In the genomic region with DNA sequence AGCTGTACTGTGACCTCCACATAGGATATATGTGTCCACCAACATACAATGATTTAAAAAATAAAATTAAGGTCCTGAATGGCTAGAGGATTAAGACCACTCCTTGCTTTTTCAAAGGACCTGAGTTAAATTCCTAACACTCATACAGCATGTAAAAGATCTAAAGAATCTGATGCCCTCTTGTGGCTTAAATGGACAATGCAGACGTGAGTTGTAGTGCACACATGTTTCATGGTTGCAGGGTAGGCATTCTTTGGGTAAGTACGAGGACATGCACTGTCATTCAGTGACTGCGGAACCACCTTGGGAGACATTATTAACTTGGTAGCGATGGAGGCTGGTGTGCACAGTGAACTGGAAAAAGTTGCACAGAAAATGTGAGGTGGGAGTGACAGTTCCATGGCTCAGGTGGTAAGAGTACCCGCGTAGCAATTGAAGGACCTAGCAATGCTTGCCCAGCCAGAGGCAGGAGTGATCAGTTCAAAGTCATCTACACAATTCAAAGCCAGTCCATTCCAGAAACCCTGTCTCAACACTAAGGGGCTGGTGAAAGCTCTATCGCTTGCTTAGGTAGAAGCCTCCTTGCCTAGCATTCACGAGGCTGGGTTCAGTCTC, we compare ENCODE assay signal across 8 mouse cellular contexts. TPM values are rescaled to one million over a fixed set of nuclear protein-coding genes. Genes with fewer than 3 reads are reported as not detected.
A peak's percentile ranks its signal among the peaks of the same experiment; 100 is the strongest.
DNase-seq lines count a peak whose midpoint lies in the region; ATAC-seq and TF ChIP-seq lines count a peak whose summit lies in the region.

No protein-coding gene starts in this region.

- H3K9ac ChIP-seq in midbrain, embryonic 14.5 days (replicated peaks; ENCODE audit: low read length): no peak overlapping the region
- no peak overlapping the region for H3K9ac ChIP-seq in midbrain, embryonic 13.5 days (replicated peaks)
- no peak overlapping the region for H3K9ac ChIP-seq in intestine, embryonic 15.5 days

- TF ChIP-seq CTCF in cerebellum, adult 2 months (IDR thresholded peaks at IDR 0.05; ENCODE audit: borderline replicate concordance, insufficient read depth, low read depth, low read length): peak; percentile 49; the same call in 1 of the 2 replicates

- 60% methylated on average over 8 of the region's 8 CpGs for WGBS in cerebellum, adult 2 months
- WGBS in midbrain, embryonic 14.5 days: 66% methylated on average over 8 of the region's 8 CpGs
- 65% methylated on average over 8 of the region's 8 CpGs for WGBS in midbrain, embryonic 13.5 days
- WGBS in intestine, embryonic 15.5 days: 59% methylated on average over 8 of the region's 8 CpGs

- no peak overlapping the region for H3K4me3 ChIP-seq in cerebellum, adult 2 months (replicated peaks; ENCODE audit: insufficient read depth, low read depth, low read length)
- no peak overlapping the region for H3K4me3 ChIP-seq in midbrain, embryonic 14.5 days (replicated peaks; ENCODE audit: low read depth, low read length)
- H3K4me3 ChIP-seq in midbrain, embryonic 13.5 days (replicated peaks): no peak overlapping the region
- no peak overlapping the region for H3K4me3 ChIP-seq in intestine, embryonic 15.5 days (replicated peaks)

- TF ChIP-seq POLR2A in cerebellum, adult 2 months (IDR thresholded peaks at IDR 0.05; ENCODE audit: borderline replicate concordance, insufficient read depth, low read length): no peak

- no peaks in the 10 kb centered on the region for H3K4me1 ChIP-seq in cerebellum, adult 2 months (ENCODE audit: control insufficient read depth, insufficient read depth, low read length)
- H3K4me1 ChIP-seq in midbrain, embryonic 14.5 days (ENCODE audit: control insufficient read depth, insufficient read depth, low read length): no peaks in the 10 kb centered on the region
- H3K4me1 ChIP-seq in midbrain, embryonic 13.5 days (replicated peaks): no peaks in the 10 kb centered on the region
- 0 out of 2 replicates have a peak, but pooled peaks cover 3% of the 10 kb centered on the region for H3K4me1 ChIP-seq in intestine, embryonic 15.5 days (replicated peaks)

- H3K9me3 ChIP-seq in midbrain, embryonic 14.5 days (ENCODE audit: control insufficient read depth, low read length): no peaks in the 10 kb centered on the region
- no peaks in the 10 kb centered on the region for H3K9me3 ChIP-seq in midbrain, embryonic 13.5 days
- no peaks in the 10 kb centered on the region for H3K9me3 ChIP-seq in intestine, embryonic 15.5 days

- no peak overlapping the region for H3K4me2 ChIP-seq in midbrain, embryonic 14.5 days (ENCODE audit: low read length)
- no peak overlapping the region for H3K4me2 ChIP-seq in midbrain, embryonic 13.5 days (replicated peaks)
- H3K4me2 ChIP-seq in intestine, embryonic 15.5 days (replicated peaks): no peak overlapping the region

- ATAC-seq in midbrain, embryonic 14.5 days (ENCODE audit: low FRiP score, low TSS enrichment): peak; percentile 46; the same call in 1 of the 2 replicates
- no peak for ATAC-seq in midbrain, embryonic 13.5 days
- ATAC-seq in intestine, embryonic 15.5 days: peak; percentile 50; the same call in 1 of the 2 replicates

- DNase-seq in cerebellum, adult 2 months: no peak
- no peak for DNase-seq in cerebellum, adult 11-12 months
- peak; percentile 85 for DNase-seq in midbrain, embryonic 14.5 days
- DNase-seq in c-Kit-positive CD71-positive TER-119-negative erythroid progenitor cells, embryonic 14.5 days (ENCODE audit: low read depth): peak; percentile 75
- peak; percentile 54 for DNase-seq in lung, postnatal 14 days
- DNase-seq in frontal cortex, postnatal 25 days (ENCODE audit: low spot score in 2 of 2): no peak

- H3K27me3 ChIP-seq in cerebellum, adult 2 months (ENCODE audit: control insufficient read depth, insufficient read depth, low read length): no peaks in the 10 kb centered on the region
- H3K27me3 ChIP-seq in midbrain, embryonic 14.5 days (ENCODE audit: control insufficient read depth, insufficient read depth, low read length): no peaks in the 10 kb centered on the region
- no peaks in the 10 kb centered on the region for H3K27me3 ChIP-seq in midbrain, embryonic 13.5 days
- H3K27me3 ChIP-seq in intestine, embryonic 15.5 days (replicated peaks): no peaks in the 10 kb centered on the region

- peaks cover 46% of the 10 kb centered on the region for H3K36me3 ChIP-seq in midbrain, embryonic 14.5 days (ENCODE audit: control insufficient read depth, insufficient read depth, low read length)
- H3K36me3 ChIP-seq in midbrain, embryonic 13.5 days: peaks cover 46% of the 10 kb centered on the region
- H3K36me3 ChIP-seq in intestine, embryonic 15.5 days: peaks cover 21% of the 10 kb centered on the region; the same call in 1 of the 2 replicates

- no peak overlapping the region for H3K27ac ChIP-seq in cerebellum, adult 2 months (ENCODE audit: insufficient read depth, low read length)
- no peak overlapping the region for H3K27ac ChIP-seq in midbrain, embryonic 14.5 days (replicated peaks; ENCODE audit: low read depth, low read length)
- H3K27ac ChIP-seq in midbrain, embryonic 13.5 days: no peak overlapping the region
- H3K27ac ChIP-seq in intestine, embryonic 15.5 days: no peak overlapping the region

RNA-seq across cellular contexts. Expression of gene Zfp113, which starts 17.5 kb away (rescaled TPM):
- 3.8 and 4.2 TPM in 2 replicates for polyA plus RNA-seq in cerebellum, adult 2 months (2012; rRNA removed)
- polyA plus RNA-seq in midbrain, embryonic 14.5 days (2014; fragmentation: Nextera tagmentation; extraction: Ambion mirVana): 24.9 and 27.8 TPM in 2 replicates
- 45.3 and 49.7 TPM in 2 replicates for polyA plus RNA-seq in midbrain, embryonic 13.5 days (2015; fragmentation: Nextera tagmentation; extraction: Ambion mirVana)
- 15.8 and 16.4 TPM in 2 replicates for polyA plus RNA-seq in intestine, embryonic 15.5 days (2015; fragmentation: Nextera tagmentation; extraction: Ambion mirVana)

RNA-seq across cellular contexts. Expression of gene Zscan21, which starts 21.3 kb away (rescaled TPM):
- 19.0 and 19.2 TPM in 2 replicates for polyA plus RNA-seq in cerebellum, adult 2 months (2012; rRNA removed)
- 94.0 and 113 TPM in 2 replicates for polyA plus RNA-seq in midbrain, embryonic 14.5 days (2014; fragmentation: Nextera tagmentation; extraction: Ambion mirVana)
- 128 TPM in 2 replicates for polyA plus RNA-seq in midbrain, embryonic 13.5 days (2015; fragmentation: Nextera tagmentation; extraction: Ambion mirVana)
- polyA plus RNA-seq in intestine, embryonic 15.5 days (2015; fragmentation: Nextera tagmentation; extraction: Ambion mirVana): 43.3 and 45.9 TPM in 2 replicates

RNA-seq across cellular contexts. Expression of gene Cops6, which starts 22.8 kb away (rescaled TPM):
- polyA plus RNA-seq in cerebellum, adult 2 months (2012; rRNA removed): 147 and 158 TPM in 2 replicates
- 241 and 270 TPM in 2 replicates for polyA plus RNA-seq in midbrain, embryonic 14.5 days (2014; fragmentation: Nextera tagmentation; extraction: Ambion mirVana)
- 316 and 337 TPM in 2 replicates for polyA plus RNA-seq in midbrain, embryonic 13.5 days (2015; fragmentation: Nextera tagmentation; extraction: Ambion mirVana)
- 276 and 300 TPM in 2 replicates for polyA plus RNA-seq in intestine, embryonic 15.5 days (2015; fragmentation: Nextera tagmentation; extraction: Ambion mirVana)

RNA-seq across cellular contexts. Expression of gene Ap4m1, which starts 33.8 kb away (rescaled TPM):
- polyA plus RNA-seq in cerebellum, adult 2 months (2012; rRNA removed): 25.8 and 28.3 TPM in 2 replicates
- 16.8 and 19.9 TPM in 2 replicates for polyA plus RNA-seq in midbrain, embryonic 14.5 days (2014; fragmentation: Nextera tagmentation; extraction: Ambion mirVana)
- 26.6 and 28.8 TPM in 2 replicates for polyA plus RNA-seq in midbrain, embryonic 13.5 days (2015; fragmentation: Nextera tagmentation; extraction: Ambion mirVana)
- 19.8 and 20.6 TPM in 2 replicates for polyA plus RNA-seq in intestine, embryonic 15.5 days (2015; fragmentation: Nextera tagmentation; extraction: Ambion mirVana)

RNA-seq across cellular contexts. Expression of gene Mcm7, which starts 34.2 kb away (rescaled TPM):
- polyA plus RNA-seq in cerebellum, adult 2 months (2012; rRNA removed): 23.0 and 24.5 TPM in 2 replicates
- polyA plus RNA-seq in midbrain, embryonic 14.5 days (2014; fragmentation: Nextera tagmentation; extraction: Ambion mirVana): 81.9 and 117 TPM in 2 replicates
- polyA plus RNA-seq in midbrain, embryonic 13.5 days (2015; fragmentation: Nextera tagmentation; extraction: Ambion mirVana): 159 and 162 TPM in 2 replicates
- polyA plus RNA-seq in intestine, embryonic 15.5 days (2015; fragmentation: Nextera tagmentation; extraction: Ambion mirVana): 153 and 165 TPM in 2 replicates

Comparison
In these comparisons a context has a peak if more than half of its experiments do, and no peak if none do; other contexts are left out.
1. DNase-seq: peak in midbrain, embryonic 14.5 days (single experiment), c-Kit-positive CD71-positive TER-119-negative erythroid progenitor cells, embryonic 14.5 days (single experiment) and lung, postnatal 14 days (single experiment); none in cerebellum, adult 2 months (0 of 2), cerebellum, adult 11-12 months (single experiment) and frontal cortex, postnatal 25 days (0 of 2).